Mouse (Mus musculus): Measurements from ENCODE around the gene Gabrg3. TPM values are rescaled to one million over a fixed set of nuclear protein-coding genes. Genes with fewer than 3 reads are reported as not detected.

The Gabrg3 gene
- polyA plus RNA-seq, 1 experiment from 2014 or later = 7.5 TPM

GRCm38 (mm10) chr7:57363812-57364211 is 23.2 kb downstream of the Gabrg3 start:
- 87% methylated on average over 6 of the region's 6 CpGs for WGBS
- no peak overlapping the region for H3K27ac ChIP-seq (replicated peaks)

GRCm38 (mm10) chr7:57357871-57358540 is 29.0 kb downstream of the Gabrg3 start:
- H3K4me1 ChIP-seq (replicated peaks) = no peaks in the 10 kb centered on the region
- no peaks in the 10 kb centered on the region for H3K9me3 ChIP-seq
- H3K4me2 ChIP-seq = no peak overlapping the region
- no peak for ATAC-seq (ENCODE audit: low FRiP score, low read depth)
- no peak overlapping the region for H3K4me3 ChIP-seq
- WGBS = 31% methylated on average over 6 of the region's 6 CpGs
- no peak overlapping the region for H3K27ac ChIP-seq (replicated peaks)
- no peaks in the 10 kb centered on the region for H3K27me3 ChIP-seq
- no peaks in the 10 kb centered on the region for H3K36me3 ChIP-seq
- H3K9ac ChIP-seq = no peak overlapping the region

More at GRCm38 (mm10) chr7:57363812-57364211, 23.2 kb downstream of the Gabrg3 start:
- Histone ChIP-seq H3K36me3 (no peaks in the 10 kb centered on the region), H3K4me1 (replicated peaks) (no peaks in the 10 kb centered on the region), H3K9me3 (no peaks in the 10 kb centered on the region), H3K9ac (no peak overlapping the region), H3K4me2 (no peak overlapping the region), H3K4me3 (no peak overlapping the region), H3K27me3 (no peaks in the 10 kb centered on the region)
- ATAC-seq (ENCODE audit: low FRiP score, low read depth) = no peak

GRCm38 (mm10) chr7:57356565-57357301 is 30.3 kb downstream of the Gabrg3 start:
- Histone ChIP-seq H3K27ac (replicated peaks) (no peak overlapping the region), H3K4me1 (replicated peaks) (no peaks in the 10 kb centered on the region), H3K36me3 (no peaks in the 10 kb centered on the region), H3K4me2 (no peak overlapping the region), H3K27me3 (no peaks in the 10 kb centered on the region), H3K9ac (no peak overlapping the region), H3K9me3 (no peaks in the 10 kb centered on the region), H3K4me3 (no peak overlapping the region)
- WGBS = 86% methylated on average over 8 of the region's 8 CpGs
- no peak for ATAC-seq (ENCODE audit: low FRiP score, low read depth)

DNA sequence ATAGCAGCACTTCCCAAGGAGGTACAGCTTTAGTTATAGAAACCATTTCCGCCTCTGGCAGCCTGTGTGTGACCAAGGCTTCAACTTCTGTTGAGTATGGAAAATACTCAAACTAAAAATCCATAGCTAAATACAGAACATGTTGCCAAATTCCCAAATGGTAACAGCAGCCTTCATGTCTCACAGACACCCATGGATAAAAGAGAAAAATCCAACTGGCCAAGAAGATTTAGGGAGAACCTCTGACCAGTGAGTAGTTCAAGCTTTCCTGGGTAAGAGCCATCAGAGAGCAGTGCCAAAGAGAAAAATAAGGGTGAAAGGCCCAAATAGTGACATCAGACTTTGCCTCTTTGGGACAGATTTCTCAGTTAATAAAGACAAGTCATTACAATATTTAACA is 38.2 kb downstream of the Gabrg3 start:
- H3K4me3 ChIP-seq = no peak overlapping the region
- no peaks in the 10 kb centered on the region for H3K27me3 ChIP-seq
- no peak overlapping the region for H3K27ac ChIP-seq (replicated peaks)
- ATAC-seq (ENCODE audit: low FRiP score, low read depth) = no peak
- no peaks in the 10 kb centered on the region for H3K36me3 ChIP-seq
- H3K9ac ChIP-seq = no peak overlapping the region
- H3K4me2 ChIP-seq = no peak overlapping the region
- WGBS = 89% methylated on average over 1 of the region's 1 CpGs
- H3K4me1 ChIP-seq (replicated peaks) = no peaks in the 10 kb centered on the region
- H3K9me3 ChIP-seq = no peaks in the 10 kb centered on the region

GRCm38 (mm10) chr7:57341910-57342309 is 45.1 kb downstream of the Gabrg3 start:
- ATAC-seq (ENCODE audit: low FRiP score, low read depth) = no peak
- Histone ChIP-seq H3K4me1 (replicated peaks) (no peaks in the 10 kb centered on the region), H3K27me3 (no peaks in the 10 kb centered on the region), H3K27ac (replicated peaks) (no peak overlapping the region), H3K36me3 (no peaks in the 10 kb centered on the region), H3K9me3 (no peaks in the 10 kb centered on the region), H3K4me2 (no peak overlapping the region), H3K9ac (no peak overlapping the region), H3K4me3 (no peak overlapping the region)
- 74% methylated on average over 8 of the region's 8 CpGs for WGBS

- WGBS = 95% methylated on average over 3 of the region's 3 CpGs
- H3K4me1 ChIP-seq (replicated peaks) = no peaks in the 10 kb centered on the region
- H3K27ac ChIP-seq (replicated peaks) = no peak overlapping the region
- H3K27me3 ChIP-seq = no peaks in the 10 kb centered on the region
- no peak overlapping the region for H3K9ac ChIP-seq
- ATAC-seq (ENCODE audit: low FRiP score, low read depth) = no peak
- no peak overlapping the region for H3K4me2 ChIP-seq
- no peaks in the 10 kb centered on the region for H3K36me3 ChIP-seq
- H3K9me3 ChIP-seq = no peaks in the 10 kb centered on the region
- no peak overlapping the region for H3K4me3 ChIP-seq
These were observed 55.8 kb downstream of the Gabrg3 start for GRCm38 (mm10) chr7:57331211-57331610.

GRCm38 (mm10) chr7:57330240-57330639 is 56.7 kb downstream of the Gabrg3 start:
- Histone ChIP-seq H3K4me3 (no peak overlapping the region), H3K4me1 (replicated peaks) (no peaks in the 10 kb centered on the region), H3K27ac (replicated peaks) (no peak overlapping the region), H3K9ac (no peak overlapping the region), H3K36me3 (no peaks in the 10 kb centered on the region), H3K27me3 (no peaks in the 10 kb centered on the region), H3K4me2 (no peak overlapping the region), H3K9me3 (no peaks in the 10 kb centered on the region)
- WGBS = 90% methylated on average over 4 of the region's 4 CpGs
- ATAC-seq (ENCODE audit: low FRiP score, low read depth) = no peak

DNA sequence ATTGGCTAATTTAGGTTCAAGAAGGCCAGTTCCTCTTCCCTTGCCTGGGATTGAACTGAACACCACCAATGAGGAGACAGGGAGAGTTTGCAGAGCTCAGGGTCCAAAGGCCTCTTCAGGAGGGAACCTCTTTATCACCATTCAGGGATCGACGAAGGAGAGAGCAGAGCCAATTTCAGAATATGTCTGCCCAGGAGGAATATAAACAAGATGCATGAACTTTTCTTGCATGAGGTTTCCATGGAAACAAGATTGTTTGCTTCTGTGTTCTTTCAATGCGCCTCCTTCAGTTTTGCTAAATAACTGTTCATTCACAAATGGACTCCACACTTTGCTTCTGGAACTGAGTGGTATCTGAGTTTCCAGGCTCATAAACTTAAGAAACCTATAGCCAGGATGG is 62.5 kb downstream of the Gabrg3 start:
- no peaks in the 10 kb centered on the region for H3K9me3 ChIP-seq
- ATAC-seq (ENCODE audit: low FRiP score, low read depth) = no peak; the same call in 1 of the 2 replicates
- 52% methylated on average over 3 of the region's 3 CpGs for WGBS

GRCm38 (mm10) chr7:57322086-57322485 is 64.9 kb downstream of the Gabrg3 start:
- Histone ChIP-seq H3K4me2 (no peak overlapping the region), H3K9ac (no peak overlapping the region), H3K27ac (replicated peaks) (no peak overlapping the region), H3K27me3 (no peaks in the 10 kb centered on the region), H3K4me1 (replicated peaks) (peaks cover 9% of the 10 kb centered on the region; the same call in 1 of the 2 replicates), H3K9me3 (no peaks in the 10 kb centered on the region), H3K36me3 (no peaks in the 10 kb centered on the region), H3K4me3 (no peak overlapping the region)
- ATAC-seq (ENCODE audit: low FRiP score, low read depth) = no peak
- WGBS = 90% methylated on average over 1 of the region's 1 CpGs

More for the DNA sequence above, 62.5 kb downstream of the Gabrg3 start:
- H3K4me3 ChIP-seq = no peak overlapping the region
- H3K9ac ChIP-seq = no peak overlapping the region
- peaks cover 9% of the 10 kb centered on the region; the same call in 1 of the 2 replicates for H3K4me1 ChIP-seq (replicated peaks)
- no peaks in the 10 kb centered on the region for H3K36me3 ChIP-seq
- H3K4me2 ChIP-seq = no peak overlapping the region
- H3K27me3 ChIP-seq = no peaks in the 10 kb centered on the region
- no peak overlapping the region for H3K27ac ChIP-seq (replicated peaks)

- WGBS = 84% methylated on average over 1 of the region's 1 CpGs
- no peaks in the 10 kb centered on the region for H3K9me3 ChIP-seq
- ATAC-seq (ENCODE audit: low FRiP score, low read depth) = no peak
- H3K4me2 ChIP-seq = no peak overlapping the region
- no peaks in the 10 kb centered on the region for H3K4me1 ChIP-seq (replicated peaks)
- no peak overlapping the region for H3K9ac ChIP-seq
- H3K27ac ChIP-seq (replicated peaks) = no peak overlapping the region
- no peaks in the 10 kb centered on the region for H3K27me3 ChIP-seq
- H3K4me3 ChIP-seq = no peak overlapping the region
- no peaks in the 10 kb centered on the region for H3K36me3 ChIP-seq
These were observed 72.0 kb downstream of the Gabrg3 start for GRCm38 (mm10) chr7:57314971-57315370.

DNA sequence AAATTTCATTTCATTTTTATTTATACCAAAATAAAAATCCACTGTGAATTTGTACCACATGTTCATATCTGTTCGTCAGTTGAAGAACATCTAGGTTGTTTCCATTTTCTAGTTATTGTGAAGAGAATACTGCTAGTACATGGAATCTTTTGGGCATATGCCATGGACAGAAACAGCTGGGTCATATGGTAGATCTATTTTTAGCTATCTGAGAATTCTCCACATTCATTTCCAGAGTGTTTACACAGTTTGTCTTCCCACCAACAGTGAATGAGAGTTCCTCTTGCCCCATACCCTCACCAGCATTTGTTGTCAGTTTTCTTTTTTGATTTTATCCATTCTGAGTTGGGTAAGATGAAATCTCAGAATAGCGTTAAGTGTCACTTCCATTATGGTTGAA is 75.0 kb downstream of the Gabrg3 start:
- no peak overlapping the region for H3K4me3 ChIP-seq
- H3K27me3 ChIP-seq = no peaks in the 10 kb centered on the region
- WGBS = 92% methylated on average over 2 of the region's 2 CpGs
- H3K9me3 ChIP-seq = no peaks in the 10 kb centered on the region
- no peaks in the 10 kb centered on the region for H3K4me1 ChIP-seq (replicated peaks)
- no peak overlapping the region for H3K27ac ChIP-seq (replicated peaks)
- no peak overlapping the region for H3K9ac ChIP-seq
- no peaks in the 10 kb centered on the region for H3K36me3 ChIP-seq
- H3K4me2 ChIP-seq = no peak overlapping the region
- no peak for ATAC-seq (ENCODE audit: low FRiP score, low read depth)

DNA sequence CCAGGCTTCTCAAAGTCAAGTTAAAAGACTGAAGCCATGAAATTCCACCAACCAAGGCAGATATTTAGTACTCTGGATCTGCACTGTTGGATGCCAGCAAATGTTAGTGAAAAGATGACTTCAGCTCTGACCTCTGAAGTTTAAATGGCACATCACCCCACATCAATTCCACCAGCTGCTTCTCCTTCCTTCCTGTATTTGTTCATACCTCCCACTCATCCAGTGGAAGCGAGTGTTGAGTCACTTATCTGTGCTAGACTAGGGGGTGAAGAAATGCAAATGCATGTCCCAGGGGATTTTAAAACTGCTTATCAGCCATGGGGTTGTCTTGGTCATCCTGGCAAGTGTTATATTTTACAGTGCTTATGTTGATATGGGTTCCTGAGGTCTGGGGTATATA is 79.7 kb downstream of the Gabrg3 start:
- H3K9me3 ChIP-seq = no peaks in the 10 kb centered on the region
- no peaks in the 10 kb centered on the region for H3K36me3 ChIP-seq
- no peak overlapping the region for H3K9ac ChIP-seq
- H3K4me3 ChIP-seq = no peak overlapping the region
- no peak overlapping the region for H3K27ac ChIP-seq (replicated peaks)
- 75% methylated on average over 1 of the region's 1 CpGs for WGBS
- H3K4me2 ChIP-seq = no peak overlapping the region
- H3K4me1 ChIP-seq (replicated peaks) = no peaks in the 10 kb centered on the region
- no peak for ATAC-seq (ENCODE audit: low FRiP score, low read depth)
- H3K27me3 ChIP-seq = no peaks in the 10 kb centered on the region
